Mouse (Mus musculus) testis, postnatal 14 days (tissue): ENCODE data around the gene Esam.

Experiments
- DNase-seq: peaks from one replicate; pipeline ENCODE4 v3.0.0; 2021; ENCODE audit warnings: low spot score

Gene Esam

GRCm38 (mm10) chr9:37527396-37528224, at the start of gene Esam:
Esam (plus strand) TSS chr9:37528078.
- peak; percentile 33 for DNase-seq

GRCm38 (mm10) chr9:37485146-37485545, 42.7 kb upstream of the Esam start:
- DNase-seq = no peak

- DNase-seq = no peak
Observed at GRCm38 (mm10) chr9:37488041-37488440, 39.8 kb upstream of the Esam start.

- DNase-seq = peak; percentile 92
Observed at GRCm38 (mm10) chr9:37488611-37489396, 39.1 kb upstream of the Esam start, which contains the start of gene Msantd2. Msantd2 (plus strand) TSS chr9:37489319.

GRCm38 (mm10) chr9:37489446-37490120, 38.3 kb upstream of the Esam start:
- peak; percentile 69 for DNase-seq

GRCm38 (mm10) chr9:37495761-37496160, 32.1 kb upstream of the Esam start:
- no peak for DNase-seq

GRCm38 (mm10) chr9:37496325-37496724, 31.6 kb upstream of the Esam start:
- no peak for DNase-seq

- no peak for DNase-seq
Observed at GRCm38 (mm10) chr9:37500201-37500600, 27.7 kb upstream of the Esam start.

GRCm38 (mm10) chr9:37501170-37501569, 26.7 kb upstream of the Esam start:
- no peak for DNase-seq

GRCm38 (mm10) chr9:37504348-37504747, 23.5 kb upstream of the Esam start:
- no peak for DNase-seq

- no peak for DNase-seq
Observed at GRCm38 (mm10) chr9:37506023-37506422, 21.9 kb upstream of the Esam start.

GRCm38 (mm10) chr9:37512097-37512496, 15.8 kb upstream of the Esam start:
- DNase-seq = no peak

- no peak for DNase-seq
Observed at GRCm38 (mm10) chr9:37514456-37514855, 13.4 kb upstream of the Esam start.

GRCm38 (mm10) chr9:37517467-37517866, 10.4 kb upstream of the Esam start:
- no peak for DNase-seq

- no peak for DNase-seq
Observed at GRCm38 (mm10) chr9:37518991-37519390, 8.9 kb upstream of the Esam start.

GRCm38 (mm10) chr9:37519995-37520394, 7.9 kb upstream of the Esam start:
- DNase-seq = no peak

GRCm38 (mm10) chr9:37525461-37525860, 2.4 kb upstream of the Esam start:
- DNase-seq = no peak

- no peak for DNase-seq
Observed at GRCm38 (mm10) chr9:37526443-37527395, 1.2 kb upstream of the Esam start.

- DNase-seq = no peak
Observed at GRCm38 (mm10) chr9:37528225-37528970, 520 bp downstream of the Esam start.

GRCm38 (mm10) chr9:37530031-37530887, 2.4 kb downstream of the Esam start:
- DNase-seq = peak; percentile 22
